Mouse (Mus musculus) gastrocnemius, postnatal 36 days (tissue): ENCODE results near the gene Dpf1. TPM values are rescaled to one million over a fixed set of nuclear protein-coding genes. Genes with fewer than 3 reads are reported as not detected.
A peak's percentile ranks its signal among the peaks of the same experiment; 100 is the strongest.

ENCODE experiments used
- DNase-seq, 2 experiments: peaks; one replicate each; pipeline ENCODE4 v3.0.0; 2022
- intact Hi-C: fragments of 180-260 bp; cut with DNase I; formaldehyde crosslinking; loops from one replicate; pipeline ENCODE4 v1.15.1; 2025
- total RNA-seq, 2 experiments: library from RNA; stranded (reverse); gene quantifications; 2 replicates each; pipeline ENCODE4 v1.2.3; 2021

The Dpf1 gene
- total RNA-seq, 2 experiments from 2014 or later: 1.9 to 2.3 TPM

DNA sequence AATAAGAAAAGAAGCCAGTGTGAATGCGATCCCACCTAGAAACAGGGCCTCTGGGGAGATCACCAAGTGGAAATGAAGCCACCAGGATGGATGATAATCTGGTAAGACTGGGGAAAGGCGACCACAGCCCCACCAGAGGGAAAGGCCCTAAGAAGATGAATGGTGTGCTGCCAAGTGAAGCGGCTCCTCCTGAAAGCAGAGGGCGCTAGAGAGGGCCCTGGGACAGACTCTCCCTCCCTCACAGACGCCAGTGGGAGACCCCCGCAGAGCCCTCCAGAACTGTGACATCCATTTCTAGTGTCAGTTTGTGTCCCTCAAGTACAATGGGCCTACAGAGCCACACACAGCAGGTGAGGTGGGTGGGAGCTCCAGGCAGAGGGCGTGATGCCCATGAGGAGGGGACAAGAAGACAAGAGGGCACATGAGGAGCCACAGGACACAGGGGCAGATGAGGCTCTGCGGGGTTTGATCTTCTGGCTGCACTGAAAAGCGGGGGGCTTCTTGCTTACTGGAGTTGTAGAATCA, 33.1 kb downstream of the Dpf1 start:
- no peak for DNase-seq
- intact Hi-C loops: no loop called here

DNA sequence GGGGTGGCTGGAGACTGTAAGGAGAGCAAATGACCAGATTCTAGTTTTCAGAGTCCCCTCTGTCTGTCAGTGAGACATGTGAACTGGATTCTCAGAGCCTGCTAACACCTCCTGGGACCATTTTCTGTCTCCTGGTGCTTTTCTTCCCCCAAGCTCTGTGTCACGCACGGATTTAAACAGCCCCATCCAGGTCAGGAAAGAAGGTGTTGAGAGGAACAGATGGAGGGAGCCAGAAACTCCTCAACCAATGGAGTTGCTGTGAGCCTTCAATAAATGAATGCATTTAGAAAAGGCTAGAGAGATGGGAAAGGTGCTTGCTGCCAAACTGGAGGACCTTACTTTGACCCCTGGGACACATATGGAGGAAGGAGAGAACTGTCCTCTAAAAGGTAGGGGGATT, 34.0 kb downstream of the Dpf1 start:
- intact Hi-C loops: no loop called here
- no peak for DNase-seq

DNA sequence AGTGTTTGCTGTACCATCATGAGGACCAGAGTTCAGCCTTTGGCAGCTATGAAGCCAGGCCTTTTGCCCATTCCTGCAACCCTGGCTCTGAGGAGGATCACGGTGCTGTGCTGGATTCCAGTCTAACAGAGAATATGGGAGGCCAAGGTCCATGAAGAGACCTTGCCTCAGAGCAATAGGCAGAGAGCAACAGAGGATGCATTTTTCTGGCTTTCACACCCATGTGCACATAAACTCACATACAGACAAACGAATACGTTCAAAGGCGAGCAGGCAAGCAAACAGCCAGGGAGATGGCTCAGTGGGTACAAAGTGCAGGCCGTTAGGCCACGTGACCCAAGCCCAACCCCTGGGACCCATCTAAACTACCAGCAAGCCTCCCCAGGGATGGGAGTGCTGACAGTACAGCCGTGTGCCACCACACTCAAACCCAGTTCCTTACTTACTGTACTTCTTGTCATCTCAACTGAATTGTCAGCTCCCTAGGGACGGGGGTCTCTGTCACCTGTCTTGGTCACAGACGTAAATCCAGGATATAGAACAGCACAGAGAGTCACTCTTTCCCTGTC, 34.7 kb downstream of the Dpf1 start:
- DNase-seq: no peak
- intact Hi-C loops: no loop called here

DNA sequence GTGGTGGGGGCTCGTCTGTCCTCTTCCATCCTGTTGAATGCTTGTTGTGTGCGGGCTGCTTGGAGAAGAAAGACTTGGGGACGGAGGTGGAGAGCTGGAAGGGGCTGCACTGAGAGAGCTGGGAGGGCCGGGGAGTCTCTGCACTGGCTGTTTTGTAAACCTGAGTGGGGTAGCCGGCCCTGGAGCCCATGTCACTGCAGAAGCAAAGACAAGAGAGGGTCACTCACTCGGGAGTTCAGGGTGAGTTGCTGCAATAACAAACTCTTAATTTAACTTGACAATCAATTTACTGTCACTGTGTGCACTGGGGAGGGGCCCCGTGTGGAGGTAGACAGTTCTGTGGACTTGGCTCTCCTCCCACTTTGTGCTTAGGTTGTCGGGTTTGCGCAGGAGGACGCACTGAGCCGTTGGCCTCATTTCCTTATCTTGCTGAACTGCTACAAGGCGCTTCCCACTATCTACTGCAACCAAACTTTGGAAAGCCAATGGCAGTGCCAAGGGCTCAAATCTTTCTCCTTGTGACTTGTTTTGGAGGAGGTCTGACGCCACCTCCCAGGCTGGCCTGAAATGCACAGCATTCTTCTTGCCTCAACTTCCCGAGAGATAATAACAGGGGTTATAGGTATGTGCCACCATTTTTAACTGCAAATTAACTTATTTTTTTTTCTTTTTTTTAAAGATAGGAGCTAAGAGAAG, 35.4 kb downstream of the Dpf1 start:
- intact Hi-C loops: no loop called here
- DNase-seq: no peak

DNA sequence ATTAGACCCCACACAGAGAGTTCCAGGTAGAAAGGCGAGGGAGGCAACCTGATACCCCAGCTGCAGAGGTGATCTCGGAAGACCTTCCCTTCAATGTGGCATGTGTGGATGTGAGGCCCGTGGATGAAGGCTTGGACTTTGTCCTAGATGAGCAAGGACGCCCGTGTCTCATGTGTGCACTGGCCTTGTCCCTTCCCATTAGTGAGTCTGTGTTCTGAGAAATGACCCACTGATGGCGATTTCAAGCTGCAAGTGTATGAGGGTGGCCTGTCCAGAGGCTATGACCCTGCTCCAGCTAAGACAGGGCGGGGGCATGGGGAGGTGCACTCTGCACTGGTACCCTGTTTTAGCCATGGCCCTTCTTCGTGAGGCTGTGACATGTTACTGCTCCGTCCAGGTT, 36.5 kb downstream of the Dpf1 start:
- no peak for DNase-seq
- intact Hi-C loops: no loop called here

DNA sequence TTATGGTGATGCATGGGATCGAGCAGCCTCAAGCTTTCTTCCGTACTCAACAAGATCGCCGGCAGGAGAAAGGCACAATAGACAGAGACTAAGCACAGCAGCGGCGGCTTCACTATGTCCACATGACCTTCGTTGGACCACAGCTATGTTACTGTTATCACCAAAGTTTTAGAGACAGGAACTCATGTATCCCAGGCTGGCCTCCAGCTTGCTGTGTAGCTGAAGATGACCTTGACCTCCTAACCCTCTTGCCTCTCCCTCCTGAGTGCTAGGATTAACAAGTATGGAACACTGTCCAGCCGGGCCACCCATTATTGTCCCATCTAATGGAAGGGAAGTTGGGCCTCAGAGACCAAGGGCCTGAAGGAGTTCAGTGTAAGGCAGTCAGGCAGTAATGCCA, 37.1 kb downstream of the Dpf1 start:
- DNase-seq: no peak
- intact Hi-C loops: no loop called here

DNA sequence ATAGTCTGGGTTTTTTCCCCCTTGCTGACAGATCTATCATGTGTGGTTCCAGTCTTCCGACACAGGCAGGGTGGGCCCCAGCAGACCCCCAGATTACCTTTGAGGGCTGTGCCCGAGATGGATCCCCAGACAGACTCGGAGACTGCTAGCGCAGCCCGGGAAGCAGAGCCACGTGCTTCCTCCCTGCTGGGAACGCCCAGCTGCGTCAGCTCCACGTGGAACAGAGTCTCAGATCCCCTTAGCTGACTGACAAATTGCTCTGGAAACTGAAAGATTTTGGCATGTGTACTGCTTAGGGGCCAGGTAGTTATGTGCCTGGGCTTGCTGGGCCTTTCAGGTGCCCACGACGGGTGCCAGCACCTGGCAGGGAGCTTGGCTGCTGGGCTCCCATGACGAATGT, 38.0 kb downstream of the Dpf1 start:
- intact Hi-C loops: no loop called here
- no peak for DNase-seq

DNA sequence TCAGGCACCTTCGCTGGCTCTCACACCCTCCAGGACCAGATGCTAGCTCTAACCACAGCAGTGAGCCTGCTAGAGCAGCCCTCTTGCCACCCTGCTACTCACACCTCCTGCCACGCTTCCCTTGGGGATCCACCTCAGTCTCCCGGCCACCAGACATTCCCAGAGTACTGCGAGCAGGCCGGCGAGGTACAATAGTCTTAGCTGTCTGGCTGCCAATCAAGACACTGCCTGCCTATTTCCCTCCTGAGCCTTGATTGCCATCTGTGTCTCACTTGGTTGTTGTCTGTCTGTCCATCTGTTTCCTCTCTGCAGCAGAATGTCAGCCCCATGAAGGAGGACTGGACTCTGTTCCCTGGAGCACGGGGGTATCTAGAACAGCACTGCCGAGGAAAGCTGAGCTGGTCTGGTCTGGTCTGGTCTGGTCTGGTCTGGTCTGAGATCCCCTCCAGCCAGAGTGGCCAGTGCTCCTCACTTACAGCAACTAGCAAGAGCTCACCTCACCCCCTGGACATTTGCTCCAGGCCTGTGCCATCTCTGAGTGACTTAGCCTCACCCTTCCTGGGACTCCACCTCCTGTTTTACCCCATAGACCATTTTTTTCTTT, 38.8 kb downstream of the Dpf1 start:
- DNase-seq: no peak
- intact Hi-C loops: no loop called here

DNA sequence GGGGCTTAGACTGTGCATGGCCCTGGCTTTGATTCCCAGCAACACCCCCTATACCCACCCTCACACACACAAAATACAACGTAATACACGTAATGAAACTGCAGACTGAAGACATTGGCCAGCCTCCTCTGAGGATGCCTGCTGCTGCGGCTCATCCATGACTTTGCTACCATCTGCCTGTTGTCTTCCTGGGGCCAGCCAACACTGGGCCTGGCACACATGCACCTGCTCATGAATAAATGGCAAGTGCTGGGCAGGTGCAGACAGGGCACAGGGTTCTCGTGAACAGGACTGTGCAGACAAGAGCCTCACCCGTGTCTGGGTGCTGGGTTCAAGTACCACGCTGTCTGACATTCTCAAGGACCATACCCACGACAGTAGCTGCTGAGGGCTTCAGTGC, 40.0 kb downstream of the Dpf1 start:
- intact Hi-C loops: no loop called here
- no peak for DNase-seq

DNA sequence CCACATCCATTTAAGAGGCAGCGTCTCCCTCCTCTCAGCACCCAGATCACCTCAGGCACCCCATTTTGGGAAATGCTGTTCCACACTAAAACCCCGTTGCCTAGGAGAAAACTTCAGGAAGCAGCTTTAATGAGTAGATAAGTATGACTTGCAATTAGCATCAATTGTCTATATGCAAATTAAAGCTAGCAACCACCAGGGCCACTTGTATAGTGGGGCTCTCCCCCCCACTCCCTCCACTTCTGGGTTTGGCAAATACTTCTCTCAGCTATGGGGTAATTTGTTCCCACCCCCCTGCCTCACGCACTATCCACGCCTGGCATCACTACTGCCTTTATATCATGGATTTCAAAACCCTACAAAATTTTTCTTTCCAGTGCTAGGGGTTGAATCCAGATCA, 41.8 kb downstream of the Dpf1 start:
- intact Hi-C loops: no loop called here
- DNase-seq: no peak

DNA sequence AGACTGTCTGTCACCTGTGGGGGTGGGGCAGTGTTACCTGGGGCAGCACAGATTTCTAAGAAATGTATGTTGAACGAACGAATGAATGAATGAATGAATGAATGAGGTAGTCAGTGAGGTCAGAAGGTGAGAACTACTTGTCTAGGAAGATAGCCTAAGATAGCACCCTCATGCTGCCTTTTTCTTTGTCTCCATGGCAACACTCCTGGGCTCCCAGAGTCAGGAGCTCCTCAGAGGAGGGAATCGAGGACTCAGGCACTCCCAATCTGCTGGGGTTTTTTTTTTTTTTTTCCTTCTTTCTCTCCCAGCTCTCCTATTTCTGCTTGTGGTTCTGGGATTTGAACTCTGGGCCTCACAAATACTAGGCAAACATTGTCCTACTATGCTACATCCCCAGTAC, 42.5 kb downstream of the Dpf1 start:
- intact Hi-C loops: no loop called here

DNA sequence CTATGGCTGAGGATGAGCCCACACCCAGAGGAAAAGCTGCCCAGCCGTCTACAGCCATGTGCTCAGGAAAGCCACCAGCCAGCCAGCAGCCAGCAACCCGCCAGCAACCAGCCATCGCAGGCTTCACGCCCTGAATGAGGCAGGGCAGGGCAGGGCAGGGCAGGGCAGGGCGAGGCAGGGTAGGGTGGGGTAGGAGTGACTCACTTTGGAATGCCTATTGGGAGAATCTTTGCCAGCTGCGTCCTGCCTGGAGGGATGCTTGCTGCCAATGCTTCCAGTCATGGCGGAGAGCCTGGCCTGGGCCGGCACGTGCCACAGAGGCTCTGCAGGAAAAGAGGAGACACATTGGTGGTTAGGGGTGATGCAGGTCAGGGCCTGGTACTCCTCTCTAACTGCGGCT, 46.7 kb downstream of the Dpf1 start:
- DNase-seq: no peak
- intact Hi-C loops: no loop called here

More for the DNA sequence above, 42.5 kb downstream of the Dpf1 start:
- no peak for DNase-seq

DNA sequence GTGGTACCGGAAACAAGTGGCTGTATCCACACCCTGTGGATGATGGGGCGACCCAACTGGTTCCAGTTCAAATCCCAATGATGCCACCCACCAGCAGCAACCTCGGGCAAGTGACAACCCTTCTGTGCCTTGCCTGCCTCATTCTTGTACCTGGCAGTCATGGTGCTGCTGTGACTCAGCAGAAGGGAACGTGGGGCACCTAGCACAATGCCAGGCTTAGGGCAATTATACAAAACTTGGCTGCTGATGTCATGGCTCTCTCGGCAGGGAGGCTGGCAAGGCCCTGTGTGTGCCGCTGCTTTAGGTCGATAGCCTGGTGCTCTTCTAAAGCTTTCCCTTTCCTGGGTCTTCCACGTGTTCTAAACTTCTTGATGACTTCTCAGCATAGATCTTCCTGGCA, 48.5 kb downstream of the Dpf1 start:
- intact Hi-C loops: no loop called here

DNA sequence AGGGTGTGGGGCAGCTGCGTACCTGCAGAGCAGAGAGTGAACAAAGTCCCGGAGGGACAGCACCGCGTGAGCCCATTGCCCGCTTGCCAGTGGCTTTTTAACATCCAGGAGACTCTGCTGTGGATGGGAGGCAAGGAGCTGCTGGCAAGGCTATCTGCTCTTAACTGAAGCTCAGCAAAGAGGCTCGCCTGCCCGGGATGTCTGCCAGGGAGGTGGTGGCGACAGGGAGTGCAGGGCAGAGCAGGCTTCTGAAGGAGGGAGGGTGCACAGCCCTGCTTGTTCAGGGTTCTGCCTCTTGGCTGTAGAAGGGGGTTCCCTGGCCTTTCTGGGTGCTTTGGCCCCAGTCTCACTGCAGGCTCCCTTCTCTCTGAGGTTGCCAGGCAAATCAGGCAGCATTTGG, 50.4 kb downstream of the Dpf1 start:
- intact Hi-C loops: no loop called here
- DNase-seq: peak in 1 of 2 experiments; percentile 58

More for the DNA sequence above, 48.5 kb downstream of the Dpf1 start:
- no peak for DNase-seq

DNA sequence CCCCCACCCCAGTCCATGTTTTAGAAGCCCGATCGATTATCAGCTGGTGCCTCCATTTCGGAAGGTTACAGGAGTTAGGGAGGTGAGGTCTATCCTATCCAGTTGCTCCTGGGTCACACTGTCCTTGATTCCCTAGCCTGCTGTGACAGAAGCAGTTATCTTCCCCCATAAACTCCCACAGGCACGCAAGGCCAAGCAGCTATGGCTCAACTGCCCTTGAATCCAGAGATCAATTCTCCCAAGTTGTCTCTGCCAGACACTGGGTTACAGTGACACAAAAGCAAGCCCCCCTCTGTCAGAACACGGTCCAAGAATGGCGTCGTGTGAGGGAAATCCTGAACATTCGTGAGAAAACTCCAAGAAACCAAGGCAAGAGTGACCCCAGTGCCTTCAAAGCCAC, 51.7 kb downstream of the Dpf1 start:
- intact Hi-C loops: no loop called here
- DNase-seq: no peak

DNA sequence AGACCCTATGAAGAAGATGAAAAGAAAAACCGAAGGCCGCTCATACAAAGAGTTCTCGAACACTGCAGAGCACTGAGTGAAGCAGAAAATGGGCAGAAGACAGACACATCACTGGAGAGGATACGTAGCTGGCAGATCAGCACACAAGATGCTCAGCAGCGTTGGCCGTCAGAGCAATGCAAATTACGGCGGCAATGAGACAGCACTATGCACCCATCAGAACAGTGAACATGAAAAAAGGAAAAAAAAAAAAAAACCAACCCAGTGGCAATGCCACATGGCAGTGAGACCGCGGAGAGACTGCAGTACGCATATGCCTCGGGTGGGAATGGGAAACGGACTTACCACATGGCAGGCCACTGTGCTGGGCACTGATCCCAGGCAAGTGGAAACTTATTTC, 57.7 kb downstream of the Dpf1 start:
- intact Hi-C loops: loop anchor here (5.0 kb wide), 1 partner anchor 34 kb away; no protein-coding TSS in a partner anchor
- no peak for DNase-seq

DNA sequence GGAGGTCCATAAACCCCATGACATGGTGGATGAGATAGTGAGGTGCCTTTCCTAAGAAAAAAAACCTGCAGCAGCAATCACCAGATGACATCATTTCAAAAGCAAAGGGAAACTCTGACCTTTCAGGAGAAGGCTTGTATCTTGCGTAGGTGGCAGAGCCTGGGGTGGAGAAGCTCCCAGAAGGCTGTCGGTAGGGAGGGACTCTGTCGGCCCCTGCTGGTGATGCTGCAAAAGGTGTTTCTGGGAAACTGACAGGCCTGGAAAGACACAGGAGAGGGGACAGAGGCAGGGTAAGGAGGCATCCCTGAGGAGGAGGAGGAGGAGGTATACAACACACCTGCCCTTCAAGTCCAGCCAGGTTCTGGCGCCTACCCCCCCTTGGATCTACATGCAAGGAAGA, 60.3 kb downstream of the Dpf1 start:
- no peak for DNase-seq
- intact Hi-C loops: loop anchor here (5.0 kb wide), 1 partner anchor 37 kb away; no protein-coding TSS in a partner anchor

DNA sequence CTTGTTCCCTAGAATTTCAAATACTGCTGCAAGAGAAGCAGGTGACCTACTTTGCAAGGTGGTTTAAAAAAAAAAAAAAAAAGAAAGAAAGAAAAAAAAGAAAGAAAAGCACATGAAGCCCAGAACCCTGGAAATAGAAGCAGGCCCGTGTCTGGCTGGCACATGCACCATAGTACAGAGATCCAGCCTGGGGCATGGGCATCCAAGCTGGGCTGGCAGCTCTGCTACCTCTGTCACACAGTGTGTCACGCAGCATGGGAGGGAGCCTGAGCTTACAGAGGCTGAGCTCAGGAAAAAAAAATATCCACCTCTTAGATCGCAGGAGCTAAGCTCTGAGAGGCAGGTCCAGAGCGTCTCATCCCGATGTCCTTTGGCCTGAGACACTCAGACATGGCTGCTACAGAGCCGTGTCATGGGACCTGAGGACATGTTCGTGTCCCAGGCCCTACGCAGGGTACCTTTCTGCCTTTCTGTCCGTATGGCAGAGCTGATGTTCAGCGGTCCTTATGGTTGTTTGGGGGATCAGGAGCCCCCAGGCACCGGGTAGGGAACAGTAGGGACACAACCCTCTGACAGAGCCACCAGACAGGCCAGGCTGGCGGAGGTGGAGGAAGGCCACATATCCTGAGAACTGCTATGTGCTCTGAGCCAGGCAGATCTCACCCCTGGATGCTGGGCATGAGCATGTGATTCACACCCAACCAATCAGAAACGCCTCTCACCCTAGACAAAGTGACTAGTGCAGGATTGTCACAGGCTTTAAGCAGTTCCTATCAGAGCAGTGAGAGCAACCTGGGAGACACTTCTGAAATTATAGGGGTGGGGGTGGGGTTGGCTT, 63.6 kb downstream of the Dpf1 start:
- intact Hi-C loops: no loop called here
- no peak for DNase-seq
